ENCODE assay signal across 8 mouse cellular contexts in genomic region chr10:93594022-93594482, GRCm38 (mm10). TPM values are rescaled to one million over a fixed set of nuclear protein-coding genes. Genes with fewer than 3 reads are reported as not detected.
DNase-seq lines count a peak whose midpoint lies in the region; ATAC-seq lines count a peak whose summit lies in the region.

No protein-coding gene starts in this region.

- peak; percentile 73 for ATAC-seq in megakaryocyte, adult 5-6 weeks (ENCODE audit: poor library complexity, severe bottlenecking)

- DNase-seq in adrenal gland, adult (ENCODE audit: inconsistent age in 2 of 2, low spot score in 1 of 2), result peak; percentile 85 to 95
- peak; percentile 96 for DNase-seq in embryo, embryonic 10 days (ENCODE audit: low spot score)
- peak; percentile 75 for DNase-seq in gastrocnemius, postnatal 10 days
- DNase-seq in induced T-regulatory cell, adult 2 months (ENCODE audit: low read depth), result peak; percentile 93
- DNase-seq in left cerebral cortex, adult 8-10 months (ENCODE audit: low spot score in 2 of 2), result peak; percentile 79 to 81
- peak; percentile 94 to 95 for DNase-seq in right cerebral cortex, adult 2 months (ENCODE audit: low spot score in 2 of 2)
- peak; percentile 41 for DNase-seq in urinary bladder, postnatal 10 days (ENCODE audit: low spot score)

RNA-seq across cellular contexts. Expression of gene Snrpf, which starts 4.5 kb away (rescaled TPM):
- 10 to 100 TPM; 14.3 to 14.9 TPM for total RNA-seq in gastrocnemius, postnatal 10 days (2021)
- 10 to 100 TPM in 3 of 4 experiments, 1 to 10 TPM in 1; 9.7 to 14.9 (median 11.3) TPM for total RNA-seq in left cerebral cortex, adult 8-10 months (2022)
- total RNA-seq in megakaryocyte, adult 5-6 weeks (2015), result 89.2 and 95.8 TPM in 2 replicates
- 127 and 139 TPM in 2 replicates for total RNA-seq in megakaryocyte, adult 5-6 weeks (2017)

RNA-seq across cellular contexts. Expression of gene Ntn4, which starts 46.4 kb away (rescaled TPM):
- 10 to 100 TPM; 10.3 to 12.3 TPM for total RNA-seq in gastrocnemius, postnatal 10 days (2021)
- 1 to 10 TPM; 8.1 to 9.6 (median 9.0) TPM for total RNA-seq in left cerebral cortex, adult 8-10 months (2022)
- total RNA-seq in megakaryocyte, adult 5-6 weeks (2015), result 0.66 and 0.76 TPM in 2 replicates
- total RNA-seq in megakaryocyte, adult 5-6 weeks (2017), result 0.18 and 0.57 TPM in 2 replicates

RNA-seq across cellular contexts. Expression of gene Ccdc38, which starts 53.6 kb away (rescaled TPM):
- total RNA-seq in gastrocnemius, postnatal 10 days (2021), result under 1 TPM; 0.07 to 0.09 TPM
- not detected for total RNA-seq in left cerebral cortex, adult 8-10 months (2022)
- total RNA-seq in megakaryocyte, adult 5-6 weeks (2015), result not detected in 2 replicates
- 0.18 TPM in 1 of 2 replicates, not detected in the other for total RNA-seq in megakaryocyte, adult 5-6 weeks (2017)

RNA-seq across cellular contexts. Expression of gene Amdhd1, which starts 54.2 kb away (rescaled TPM):
- under 1 TPM in 1 of 2 experiments, not detected in 1; 0.18 TPM for total RNA-seq in gastrocnemius, postnatal 10 days (2021)
- total RNA-seq in left cerebral cortex, adult 8-10 months (2022), result under 1 TPM; 0.15 to 0.75 (median 0.35) TPM
- total RNA-seq in megakaryocyte, adult 5-6 weeks (2015), result not detected in 2 replicates
- 0.37 TPM in 1 of 2 replicates, not detected in the other for total RNA-seq in megakaryocyte, adult 5-6 weeks (2017)

Comparison
In these comparisons a context has a peak if more than half of its experiments do, and no peak if none do; other contexts are left out.
1. Peak in every context shown above with its lines: DNase-seq and ATAC-seq.
2. DNase-seq: peak in every context shown above with its lines; median percentile 96 in embryo, embryonic 10 days; 94 in right cerebral cortex, adult 2 months; 93 in induced T-regulatory cell, adult 2 months; 90 in adrenal gland, adult; 80 in left cerebral cortex, adult 8-10 months; 75 in gastrocnemius, postnatal 10 days; 41 in urinary bladder, postnatal 10 days.
3. RNA of gene Snrpf, which starts 4.5 kb away (total RNA-seq): 89.2 to 139 TPM in megakaryocyte, adult 5-6 weeks; 14.3 to 14.9 TPM in gastrocnemius, postnatal 10 days and 9.7 to 14.9 TPM in left cerebral cortex, adult 8-10 months; every median in the first group is over 4 times any median in the second.
4. RNA of gene Ntn4, which starts 46.4 kb away (total RNA-seq): 10.3 to 12.3 TPM in gastrocnemius, postnatal 10 days and 8.1 to 9.6 TPM in left cerebral cortex, adult 8-10 months; 0.18 to 0.76 TPM in megakaryocyte, adult 5-6 weeks; every median in the first group is over 4 times any median in the second.